Mouse (Mus musculus) liver, embryonic 12.5 days (tissue): Measurements from ENCODE around the gene 2310007B03Rik. TPM values are rescaled to one million over a fixed set of nuclear protein-coding genes. Genes with fewer than 3 reads are reported as not detected.
"Not testable (repeated sequence)": the region's sequence is repeated elsewhere in the genome, so short reads cannot be mapped to it uniquely, and the experiment has no call there.

ENCODE experiments used
- ATAC-seq: fragments of 200-750 bp; cut with Nextera tagmentation; 2 replicates; pipeline ENCODE4 v1.8.0; 2017; ENCODE audit warnings: moderate number of reproducible peaks, mild to moderate bottlenecking, moderate library complexity
- H3K27ac ChIP-seq: fragments of 300-500 bp; sonication (generic); 2 replicates; pipeline ENCODE4 v1.5.1; 2016; ENCODE audit warnings: mild to moderate bottlenecking
- H3K27me3 ChIP-seq: fragments of 300-500 bp; sonication (generic); replicated peaks from 2 replicates; pipeline ENCODE4 v1.6.1; 2016; ENCODE audit warnings: mild to moderate bottlenecking, moderate library complexity
- H3K36me3 ChIP-seq: fragments of 300-500 bp; sonication (generic); 2 replicates; pipeline ENCODE4 v1.6.1; 2016; ENCODE audit warnings: mild to moderate bottlenecking, moderate library complexity
- H3K4me1 ChIP-seq: fragments of 300-500 bp; sonication (generic); 2 replicates; pipeline ENCODE4 v1.6.1; 2016
- H3K4me2 ChIP-seq: fragments of 300-500 bp; sonication (generic); 2 replicates; pipeline ENCODE4 v1.6.1; 2016; ENCODE audit warnings: mild to moderate bottlenecking, moderate library complexity
- H3K4me3 ChIP-seq: fragments of 300-500 bp; sonication (generic); 2 replicates; pipeline ENCODE4 v1.5.1; 2016; ENCODE audit warnings: mild to moderate bottlenecking, moderate library complexity
- H3K9ac ChIP-seq: fragments of 300-500 bp; sonication (generic); 2 replicates; pipeline ENCODE4 v1.6.1; 2016; ENCODE audit warnings: mild to moderate bottlenecking, moderate library complexity
- H3K9me3 ChIP-seq: fragments of 300-500 bp; sonication (generic); replicated peaks from 2 replicates; pipeline ENCODE4 v1.6.1; 2016; ENCODE audit warnings: mild to moderate bottlenecking, moderate library complexity
- WGBS: fragments of 180-500 bp; shearing (Covaris S2); methylation state at CpG from one replicate; pipeline ENCODE4 v1.1.7; 2016; ENCODE audit not compliant: insufficient replicate concordance; 5-methylcytosine and 5-hydroxymethylcytosine counted together
- polyA plus RNA-seq: library from polyadenylated mRNA; unstranded; fragments of >200 nt; fragmentation: Nextera tagmentation; extraction: Ambion mirVana; gene quantifications from 2 replicates; pipeline ENCODE4 v1.2.1, GENCODE M21; 2016

2310007B03Rik gene
- polyA plus RNA-seq, result not detected in 2 replicates

- Histone ChIP-seq H3K9me3 (no peaks in the 10 kb centered on the region), H3K4me2 (no peak within 1 kb of the TSS), H3K36me3 (no peaks in the 10 kb centered on the region), H3K4me3 (no peak within 1 kb of the TSS), H3K4me1 (no peaks in the 10 kb centered on the region), H3K9ac (no peak within 1 kb of the TSS), H3K27ac (no peak within 1 kb of the TSS), H3K27me3 (no peaks in the 10 kb centered on the region)
- 54% methylated on average over 8 of the region's 8 CpGs for WGBS
- ATAC-seq, result no peak
Measured at GRCm38 (mm10) chr1:93160501-93161133, at the start of gene 2310007B03Rik. 2310007B03Rik (minus strand) TSS chr1:93160948.

DNA sequence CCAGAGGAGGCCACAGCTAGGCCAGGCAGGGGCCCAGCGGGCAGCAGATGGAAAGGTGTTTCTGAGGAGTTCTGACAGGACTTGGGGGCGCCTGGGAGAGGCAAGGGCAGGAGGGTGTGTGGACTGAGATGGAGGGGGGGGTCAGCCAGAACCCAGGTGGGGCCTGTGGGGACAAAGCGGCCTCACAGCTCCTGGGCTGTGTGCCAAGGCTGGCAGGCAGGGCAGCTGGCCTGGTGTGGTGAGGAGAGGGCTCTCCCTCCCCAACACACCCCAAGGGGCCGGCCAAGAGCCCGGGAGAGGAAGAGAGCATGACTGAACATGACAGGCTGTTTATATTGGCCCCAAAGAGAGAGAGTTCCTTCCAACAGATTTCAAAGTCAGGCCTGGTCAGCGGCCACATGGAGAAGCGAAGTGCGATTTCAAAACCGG is 49.5 kb upstream of the 2310007B03Rik start:
- H3K9me3 ChIP-seq, result no peaks in the 10 kb centered on the region
- H3K27me3 ChIP-seq, result no peaks in the 10 kb centered on the region
- ATAC-seq, result no peak
- no peaks in the 10 kb centered on the region for H3K4me1 ChIP-seq
- no peak overlapping the region for H3K4me3 ChIP-seq
- no peak overlapping the region for H3K27ac ChIP-seq
- no peak overlapping the region for H3K4me2 ChIP-seq
- no peaks in the 10 kb centered on the region for H3K36me3 ChIP-seq
- H3K9ac ChIP-seq, result no peak overlapping the region
- 46% methylated on average over 9 of the region's 9 CpGs for WGBS

GRCm38 (mm10) chr1:93207536-93208064 is 46.9 kb upstream of the 2310007B03Rik start:
- H3K4me2 ChIP-seq, result no peak overlapping the region
- no peak overlapping the region for H3K27ac ChIP-seq
- WGBS, result 80% methylated on average over 4 of the region's 4 CpGs
- H3K4me3 ChIP-seq, result no peak overlapping the region
- no peak overlapping the region for H3K9ac ChIP-seq
- H3K27me3 ChIP-seq, result no peaks in the 10 kb centered on the region
- 0 out of 2 replicates have a peak, but pooled peaks have one; percentile 27 for ATAC-seq
- H3K36me3 ChIP-seq, result no peaks in the 10 kb centered on the region
- H3K4me1 ChIP-seq, result no peaks in the 10 kb centered on the region
- H3K9me3 ChIP-seq, result no peaks in the 10 kb centered on the region

DNA sequence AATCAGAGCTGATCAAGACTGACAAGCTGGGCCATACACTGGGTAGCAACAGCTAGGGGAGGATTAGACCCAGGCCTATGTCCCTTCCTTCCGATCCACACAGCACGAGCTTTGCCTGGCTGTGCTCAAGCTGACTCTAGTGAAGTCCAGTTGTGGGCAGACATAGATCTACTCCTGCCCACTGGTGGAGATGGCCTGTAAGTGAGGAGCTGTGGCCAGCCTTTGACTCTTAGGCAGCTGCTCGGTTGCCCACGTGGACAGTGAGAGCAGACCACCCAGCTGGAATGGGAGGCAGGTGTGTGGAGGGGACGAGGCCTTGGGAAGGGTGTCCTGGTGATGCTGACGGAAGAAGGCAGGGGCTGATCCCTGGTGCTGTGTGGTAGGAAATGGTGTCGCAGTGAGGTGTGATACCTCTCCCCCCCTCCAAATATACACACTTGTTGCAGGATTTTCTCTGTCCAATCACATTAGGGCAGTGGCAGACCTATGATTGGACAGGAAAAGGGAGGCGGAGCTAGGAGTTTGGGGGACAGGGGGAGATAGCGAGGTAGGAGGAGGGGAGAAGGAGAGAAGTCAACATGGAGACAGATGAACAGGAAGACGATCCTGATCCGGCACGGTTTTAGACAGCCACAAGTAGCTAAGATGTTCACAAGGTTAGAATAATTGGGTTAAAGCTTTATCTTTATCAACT is 45.7 kb upstream of the 2310007B03Rik start:
- Histone ChIP-seq H3K4me1 (no peaks in the 10 kb centered on the region), H3K4me2 (no peak overlapping the region), H3K4me3 (no peak overlapping the region), H3K9me3 (no peaks in the 10 kb centered on the region), H3K36me3 (no peaks in the 10 kb centered on the region), H3K9ac (no peak overlapping the region), H3K27ac (no peak overlapping the region), H3K27me3 (no peaks in the 10 kb centered on the region)
- WGBS, result 53% methylated on average over 12 of the region's 12 CpGs
- no peak for ATAC-seq

- no peaks in the 10 kb centered on the region for H3K36me3 ChIP-seq
- H3K27me3 ChIP-seq, result no peaks in the 10 kb centered on the region
- no peak for ATAC-seq
- no peak overlapping the region for H3K4me3 ChIP-seq
- H3K9ac ChIP-seq, result no peak overlapping the region
- no peak overlapping the region for H3K4me2 ChIP-seq
- WGBS, result 52% methylated on average over 3 of the region's 3 CpGs
- H3K9me3 ChIP-seq, result 0 out of 2 replicates have a peak, but pooled peaks cover 4% of the 10 kb centered on the region
- H3K27ac ChIP-seq, result no peak overlapping the region
- no peaks in the 10 kb centered on the region for H3K4me1 ChIP-seq
Measured at GRCm38 (mm10) chr1:93197916-93198315, 37.2 kb upstream of the 2310007B03Rik start.

- H3K36me3 ChIP-seq, H3K4me1 ChIP-seq, H3K4me3 ChIP-seq, ATAC-seq, H3K27ac ChIP-seq, H3K27me3 ChIP-seq, H3K9ac ChIP-seq, H3K9me3 ChIP-seq, H3K4me2 ChIP-seq: not testable (repeated sequence)
- 75% methylated on average over 2 of the region's 2 CpGs for WGBS
Measured at GRCm38 (mm10) chr1:93197454-93197853, 36.7 kb upstream of the 2310007B03Rik start.

DNA sequence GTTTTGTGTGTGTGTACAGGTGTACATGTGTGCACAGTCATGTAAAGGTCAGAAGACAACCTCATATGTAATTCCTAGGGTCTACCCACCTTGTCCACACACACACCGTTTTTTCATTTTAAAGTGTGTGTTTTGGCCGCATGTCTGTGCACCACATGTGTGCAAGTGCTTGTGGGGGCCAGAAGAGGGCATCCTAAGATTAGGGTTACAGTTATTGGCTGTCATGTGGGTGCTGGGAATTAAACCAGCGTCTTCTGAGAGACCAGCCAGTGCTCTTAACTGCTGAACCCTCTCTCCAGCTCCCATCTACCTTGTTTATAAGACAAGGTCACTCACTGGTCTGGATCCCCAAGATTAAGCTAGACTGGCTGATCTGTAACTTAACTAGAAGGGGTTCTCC is 34.2 kb upstream of the 2310007B03Rik start:
- no peak for ATAC-seq
- H3K27me3 ChIP-seq, result peaks cover 11% of the 10 kb centered on the region
- H3K4me2 ChIP-seq, result no peak overlapping the region
- H3K9me3 ChIP-seq, result 0 out of 2 replicates have a peak, but pooled peaks cover 4% of the 10 kb centered on the region
- no peak overlapping the region for H3K27ac ChIP-seq
- H3K4me3 ChIP-seq, result no peak overlapping the region
- H3K9ac ChIP-seq, result no peak overlapping the region
- no peaks in the 10 kb centered on the region for H3K36me3 ChIP-seq
- no peaks in the 10 kb centered on the region for H3K4me1 ChIP-seq
- WGBS, result 63% methylated on average over 3 of the region's 3 CpGs

DNA sequence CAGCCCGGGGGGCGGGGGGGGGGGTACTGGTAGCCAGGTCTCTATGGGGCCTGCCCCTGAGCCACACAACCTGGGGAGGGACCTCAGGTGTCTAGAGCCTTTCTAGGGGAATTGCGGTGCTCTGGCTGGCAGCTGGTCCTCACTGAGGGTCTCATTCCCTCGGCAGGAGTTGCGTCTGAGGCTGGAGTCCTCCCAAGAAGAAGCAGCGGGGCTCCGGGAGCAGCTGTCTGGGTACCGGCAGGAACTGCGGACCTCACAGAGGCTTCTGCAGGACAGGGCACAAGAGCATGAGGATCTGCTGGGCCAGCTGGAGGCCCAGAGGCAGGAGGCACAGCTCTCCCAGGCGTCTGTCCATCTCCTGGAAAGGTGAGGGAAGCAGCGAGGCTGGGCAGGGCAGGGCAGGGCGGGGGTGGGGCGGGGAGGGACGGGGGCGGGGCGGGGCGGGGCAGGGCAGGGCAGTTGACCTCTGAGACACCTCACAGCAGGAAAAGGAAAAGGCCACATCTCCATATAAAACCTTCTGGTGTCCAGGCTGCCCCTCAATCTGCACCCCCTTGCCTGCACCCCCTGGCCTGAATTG is 30.1 kb upstream of the 2310007B03Rik start:
- no peak overlapping the region for H3K4me3 ChIP-seq
- no peak overlapping the region for H3K4me2 ChIP-seq
- no peaks in the 10 kb centered on the region for H3K36me3 ChIP-seq
- H3K9me3 ChIP-seq, result no peaks in the 10 kb centered on the region
- H3K27me3 ChIP-seq, result peaks cover 26% of the 10 kb centered on the region
- ATAC-seq, result no peak
- no peak overlapping the region for H3K27ac ChIP-seq
- H3K4me1 ChIP-seq, result no peaks in the 10 kb centered on the region
- no peak overlapping the region for H3K9ac ChIP-seq
- WGBS, result 17% methylated on average over 9 of the region's 17 CpGs

DNA sequence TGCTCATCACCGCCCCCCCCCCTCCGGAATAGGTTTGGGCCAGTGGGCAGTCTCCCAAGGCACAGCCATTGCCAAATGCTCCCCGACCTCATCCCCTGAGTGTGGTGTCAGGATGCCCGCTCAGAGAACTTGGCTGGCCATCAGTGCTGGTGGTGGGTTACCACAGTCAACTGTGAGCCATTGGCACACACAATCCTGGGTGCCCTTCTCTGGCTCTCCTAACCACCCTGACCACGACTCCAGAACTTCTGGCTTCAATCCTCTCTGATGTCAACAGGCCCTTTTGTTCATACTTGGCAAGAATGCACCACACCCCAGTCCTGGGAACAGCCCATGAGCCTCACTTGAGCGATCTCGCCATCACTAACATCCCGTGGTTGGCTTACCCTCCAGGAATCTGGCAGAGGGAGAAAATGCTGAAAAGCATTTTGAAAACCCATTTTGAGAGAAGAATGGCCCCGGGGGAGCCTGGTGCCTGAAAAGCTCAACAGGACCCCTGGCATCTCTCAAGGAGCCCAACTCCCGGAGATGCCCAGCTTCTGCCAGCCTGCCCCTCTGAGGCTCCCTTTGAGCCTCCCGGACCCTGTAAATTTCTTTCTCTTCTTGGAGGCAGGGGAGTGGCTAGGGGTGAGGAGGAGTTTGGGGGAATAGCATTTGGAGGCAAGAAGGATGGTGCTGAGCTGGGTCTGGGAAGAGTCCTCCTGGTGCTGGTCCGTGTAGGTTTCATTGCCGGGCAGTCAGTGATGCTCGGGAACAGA is 23.5 kb upstream of the 2310007B03Rik start:
- WGBS, result 64% methylated on average over 14 of the region's 14 CpGs
- no peaks in the 10 kb centered on the region for H3K9me3 ChIP-seq
- no peak overlapping the region for H3K4me2 ChIP-seq
- H3K4me1 ChIP-seq, result no peaks in the 10 kb centered on the region
- peaks cover 20% of the 10 kb centered on the region; the same call in 1 of the 2 replicates for H3K27me3 ChIP-seq
- no peak overlapping the region for H3K9ac ChIP-seq
- H3K27ac ChIP-seq, result no peak overlapping the region
- H3K4me3 ChIP-seq, result no peak overlapping the region
- ATAC-seq, result no peak
- no peaks in the 10 kb centered on the region for H3K36me3 ChIP-seq

GRCm38 (mm10) chr1:93182281-93182680 is 21.5 kb upstream of the 2310007B03Rik start:
- WGBS, result 73% methylated on average over 7 of the region's 7 CpGs
- H3K27ac ChIP-seq, result no peak overlapping the region
- H3K4me3 ChIP-seq, result no peak overlapping the region
- ATAC-seq, result no peak
- peaks cover 34% of the 10 kb centered on the region for H3K27me3 ChIP-seq
- no peaks in the 10 kb centered on the region for H3K4me1 ChIP-seq
- H3K9ac ChIP-seq, result no peak overlapping the region
- H3K9me3 ChIP-seq, result no peaks in the 10 kb centered on the region
- no peaks in the 10 kb centered on the region for H3K36me3 ChIP-seq
- H3K4me2 ChIP-seq, result no peak overlapping the region

- H3K9ac ChIP-seq, result no peak overlapping the region
- H3K9me3 ChIP-seq, result no peaks in the 10 kb centered on the region
- H3K4me1 ChIP-seq, result 0 out of 2 replicates have a peak, but pooled peaks cover 5% of the 10 kb centered on the region
- ATAC-seq, result 0 out of 2 replicates have a peak, but pooled peaks have one; percentile 16
- H3K4me3 ChIP-seq, result peak overlapping the region; percentile 23
- H3K27ac ChIP-seq, result 0 out of 2 replicates have a peak overlapping the region, but pooled peaks have one; percentile 6
- no peaks in the 10 kb centered on the region for H3K36me3 ChIP-seq
- 3% methylated on average over 35 of the region's 44 CpGs for WGBS
- peak overlapping the region; percentile 58 for H3K4me2 ChIP-seq
- peaks cover 56% of the 10 kb centered on the region for H3K27me3 ChIP-seq
Measured at GRCm38 (mm10) chr1:93176525-93177332, 16.0 kb upstream of the 2310007B03Rik start.
